Mouse (Mus musculus) heart, embryonic 12.5 days (tissue): ENCODE measurements around the gene Duox1. TPM values are rescaled to one million over a fixed set of nuclear protein-coding genes. Genes with fewer than 3 reads are reported as not detected.

ENCODE experiments used
- ATAC-seq: fragments of 200-750 bp; cut with Nextera tagmentation; 2 replicates; pipeline ENCODE4 v1.8.0; 2017; ENCODE audit warnings: moderate TSS enrichment, moderate library complexity; ENCODE audit not compliant: insufficient number of reproducible peaks, low FRiP score
- H3K27ac ChIP-seq: fragments of 300-500 bp; sonication (generic); 2 replicates; pipeline ENCODE4 v1.5.1; 2016; ENCODE audit warnings: mild to moderate bottlenecking, moderate library complexity; ENCODE audit not compliant: poor library complexity, severe bottlenecking
- H3K27me3 ChIP-seq: fragments of 300-500 bp; sonication (generic); replicated peaks from 2 replicates; pipeline ENCODE4 v1.6.1; 2016; ENCODE audit warnings: mild to moderate bottlenecking, moderate library complexity
- H3K36me3 ChIP-seq: fragments of 300-500 bp; sonication (generic); 2 replicates; pipeline ENCODE4 v1.6.1; 2016; ENCODE audit warnings: mild to moderate bottlenecking, moderate library complexity
- H3K4me1 ChIP-seq: fragments of 300-500 bp; sonication (generic); replicated peaks from 2 replicates; pipeline ENCODE4 v1.6.1; 2016; ENCODE audit warnings: mild to moderate bottlenecking
- H3K4me2 ChIP-seq: fragments of 300-500 bp; sonication (generic); 2 replicates; pipeline ENCODE4 v1.6.1; 2016; ENCODE audit warnings: mild to moderate bottlenecking, moderate library complexity
- H3K4me3 ChIP-seq: fragments of 300-500 bp; sonication (generic); 2 replicates; pipeline ENCODE4 v1.5.1; 2016; ENCODE audit warnings: mild to moderate bottlenecking
- H3K9ac ChIP-seq: fragments of 300-500 bp; sonication (generic); 2 replicates; pipeline ENCODE4 v1.6.1; 2016; ENCODE audit warnings: mild to moderate bottlenecking, moderate library complexity
- H3K9me3 ChIP-seq: fragments of 300-500 bp; sonication (generic); replicated peaks from 2 replicates; pipeline ENCODE4 v1.6.1; 2016; ENCODE audit warnings: mild to moderate bottlenecking, moderate library complexity
- WGBS: fragments of 180-500 bp; shearing (Covaris S2); methylation state at CpG from one replicate; pipeline ENCODE4 v1.1.7; 2016; 5-methylcytosine and 5-hydroxymethylcytosine counted together
- polyA plus RNA-seq: library from polyadenylated mRNA; unstranded; fragments of >200 nt; fragmentation: Nextera tagmentation; extraction: Ambion mirVana; gene quantifications from 2 replicates; pipeline ENCODE4 v1.2.1, GENCODE M21; 2016

Duox1 gene
- 0.04 and 0.05 TPM in 2 replicates for polyA plus RNA-seq

- Histone ChIP-seq H3K9me3 (no peaks in the 10 kb centered on the region), H3K4me3 (no peak within 1 kb of the TSS), H3K27me3 (peaks cover 86% of the 10 kb centered on the region), H3K36me3 (no peaks in the 10 kb centered on the region), H3K4me1 (peaks cover 11% of the 10 kb centered on the region), H3K9ac (no peak within 1 kb of the TSS), H3K4me2 (no peak within 1 kb of the TSS), H3K27ac (no peak within 1 kb of the TSS)
- 79% methylated on average over 7 of the region's 7 CpGs for WGBS
- ATAC-seq: no peak
These were observed at the start of gene Duox1 for GRCm38 (mm10) chr2:122315372-122315771. Gene Duox1, plus strand, starts transcription at chr2:122315672.

GRCm38 (mm10) chr2:122266407-122267193, 48.9 kb upstream of the Duox1 start:
- H3K4me3 ChIP-seq: no peak overlapping the region
- H3K27ac ChIP-seq: no peak overlapping the region
- ATAC-seq: no peak
- H3K9me3 ChIP-seq: no peaks in the 10 kb centered on the region
- no peaks in the 10 kb centered on the region for H3K4me1 ChIP-seq
- no peak overlapping the region for H3K9ac ChIP-seq
- no peaks in the 10 kb centered on the region for H3K27me3 ChIP-seq
- H3K4me2 ChIP-seq: no peak overlapping the region
- H3K36me3 ChIP-seq: peaks cover 15% of the 10 kb centered on the region
- whole genome bisulfite sequencing: 82% methylated on average over 7 of the region's 7 CpGs

GRCm38 (mm10) chr2:122278769-122279168, 36.7 kb upstream of the Duox1 start:
- Histone ChIP-seq H3K27me3 (peaks cover 3% of the 10 kb centered on the region), H3K36me3 (no peaks in the 10 kb centered on the region), H3K4me1 (no peaks in the 10 kb centered on the region), H3K4me2 (no peak overlapping the region), H3K27ac (no peak overlapping the region), H3K4me3 (no peak overlapping the region), H3K9me3 (peaks cover 4% of the 10 kb centered on the region; the same call in 1 of the 2 replicates), H3K9ac (no peak overlapping the region)
- 69% methylated on average over 3 of the region's 3 CpGs for WGBS
- no peak for ATAC-seq

GRCm38 (mm10) chr2:122284091-122284490, 31.4 kb upstream of the Duox1 start:
- H3K27me3 ChIP-seq: peaks cover 6% of the 10 kb centered on the region
- H3K9ac ChIP-seq: no peak overlapping the region
- no peaks in the 10 kb centered on the region for H3K36me3 ChIP-seq
- H3K9me3 ChIP-seq: peaks cover 4% of the 10 kb centered on the region; the same call in 1 of the 2 replicates
- no peak overlapping the region for H3K4me3 ChIP-seq
- no peak overlapping the region for H3K27ac ChIP-seq
- H3K4me1 ChIP-seq: peaks cover 5% of the 10 kb centered on the region; the same call in 1 of the 2 replicates
- no peak for ATAC-seq
- WGBS: 81% methylated on average over 9 of the region's 9 CpGs
- H3K4me2 ChIP-seq: no peak overlapping the region

GRCm38 (mm10) chr2:122286137-122286536, 29.3 kb upstream of the Duox1 start:
- peak; percentile 69 for ATAC-seq
- whole genome bisulfite sequencing: 55% methylated on average over 7 of the region's 7 CpGs
- H3K27ac ChIP-seq: no peak overlapping the region
- H3K4me1 ChIP-seq: peaks cover 5% of the 10 kb centered on the region; the same call in 1 of the 2 replicates
- no peaks in the 10 kb centered on the region for H3K36me3 ChIP-seq
- H3K4me3 ChIP-seq: no peak overlapping the region
- H3K9ac ChIP-seq: no peak overlapping the region
- H3K27me3 ChIP-seq: peaks cover 15% of the 10 kb centered on the region
- H3K9me3 ChIP-seq: peaks cover 4% of the 10 kb centered on the region; the same call in 1 of the 2 replicates
- no peak overlapping the region for H3K4me2 ChIP-seq

GRCm38 (mm10) chr2:122294916-122295315, 20.6 kb upstream of the Duox1 start:
- Histone ChIP-seq H3K4me1 (peaks cover 27% of the 10 kb centered on the region), H3K4me3 (no peak overlapping the region), H3K9ac (no peak overlapping the region), H3K27ac (no peak overlapping the region), H3K27me3 (peaks cover 94% of the 10 kb centered on the region), H3K36me3 (no peaks in the 10 kb centered on the region), H3K9me3 (no peaks in the 10 kb centered on the region), H3K4me2 (no peak overlapping the region)
- ATAC-seq: no peak
- WGBS: 5% methylated on average over 7 of the region's 7 CpGs

GRCm38 (mm10) chr2:122297271-122298095, 18.0 kb upstream of the Duox1 start:
- H3K4me2 ChIP-seq: peak overlapping the region; percentile 65
- no peaks in the 10 kb centered on the region for H3K36me3 ChIP-seq
- no peaks in the 10 kb centered on the region for H3K9me3 ChIP-seq
- no peak overlapping the region for H3K27ac ChIP-seq
- peaks cover 96% of the 10 kb centered on the region for H3K27me3 ChIP-seq
- ATAC-seq: no peak
- H3K4me3 ChIP-seq: peak overlapping the region; percentile 36
- peaks cover 40% of the 10 kb centered on the region for H3K4me1 ChIP-seq
- no peak overlapping the region for H3K9ac ChIP-seq
- WGBS: 1% methylated on average over 35 of the region's 35 CpGs

GRCm38 (mm10) chr2:122298096-122298499, 17.4 kb upstream of the Duox1 start, which contains the start of gene Duox2:
Gene Duox2, minus strand, starts transcription at chr2:122298449.
- ATAC-seq: no peak
- H3K36me3 ChIP-seq: no peaks in the 10 kb centered on the region
- no peak within 1 kb of the TSS for H3K27ac ChIP-seq
- H3K9ac ChIP-seq: no peak within 1 kb of the TSS
- peaks cover 40% of the 10 kb centered on the region for H3K4me1 ChIP-seq
- peak within 1 kb of the TSS; percentile 36 for H3K4me3 ChIP-seq
- peaks cover 98% of the 10 kb centered on the region for H3K27me3 ChIP-seq
- 2% methylated on average over 13 of the region's 13 CpGs for WGBS
- H3K4me2 ChIP-seq: peak within 1 kb of the TSS; percentile 65
- H3K9me3 ChIP-seq: no peaks in the 10 kb centered on the region

GRCm38 (mm10) chr2:122298596-122299490, 16.6 kb upstream of the Duox1 start, which contains the start of gene Duoxa2:
Gene Duoxa2, plus strand, starts transcription at chr2:122298900.
- Histone ChIP-seq H3K4me2 (peak within 1 kb of the TSS; percentile 65), H3K27ac (no peak within 1 kb of the TSS), H3K4me3 (peak within 1 kb of the TSS; percentile 36), H3K9me3 (no peaks in the 10 kb centered on the region), H3K36me3 (no peaks in the 10 kb centered on the region), H3K4me1 (peaks cover 40% of the 10 kb centered on the region), H3K27me3 (peaks cover 98% of the 10 kb centered on the region), H3K9ac (no peak within 1 kb of the TSS)
- no peak for ATAC-seq
- 2% methylated on average over 43 of the region's 43 CpGs for WGBS

- Histone ChIP-seq H3K9ac (no peak overlapping the region), H3K27ac (no peak overlapping the region), H3K27me3 (peaks cover 98% of the 10 kb centered on the region), H3K36me3 (no peaks in the 10 kb centered on the region), H3K9me3 (no peaks in the 10 kb centered on the region), H3K4me3 (no peak overlapping the region), H3K4me2 (no peak overlapping the region), H3K4me1 (peaks cover 40% of the 10 kb centered on the region)
- no peak for ATAC-seq
- 12% methylated on average over 14 of the region's 14 CpGs for WGBS
These were observed 15.4 kb upstream of the Duox1 start for GRCm38 (mm10) chr2:122299911-122300655.
